14 mouse cellular contexts compared by ENCODE assay signal in the genomic region with DNA sequence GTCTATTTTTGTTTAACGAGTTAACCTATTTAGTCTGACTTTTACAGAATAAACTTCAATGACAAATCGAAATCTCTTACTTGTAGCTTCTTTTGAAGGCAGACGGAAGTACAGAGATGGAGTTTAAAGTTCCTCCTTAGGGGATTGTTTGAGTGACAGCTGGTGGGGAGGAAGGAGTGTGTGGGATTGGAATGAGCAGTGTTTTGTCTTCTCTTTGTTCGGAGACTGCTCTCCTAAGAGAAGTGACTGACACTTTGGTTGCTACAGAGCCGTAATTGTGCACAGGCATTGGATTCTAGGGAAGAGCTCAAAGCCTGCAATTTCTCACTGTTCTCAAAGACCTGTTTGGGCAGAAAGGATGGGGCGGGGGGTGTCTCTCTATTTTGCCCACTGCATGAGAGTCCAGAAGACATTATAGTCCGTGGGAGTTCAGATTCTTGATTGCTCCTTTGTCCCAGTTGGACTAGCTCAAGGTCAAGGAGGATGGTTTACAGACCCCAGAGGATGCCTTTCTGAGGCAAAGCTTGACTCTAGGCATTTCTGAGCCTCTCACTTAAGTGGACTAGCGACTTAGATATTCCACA.
A peak's percentile ranks its signal among the peaks of the same experiment; 100 is the strongest.
DNase-seq lines count a peak whose midpoint lies in the region; ATAC-seq and TF ChIP-seq lines count a peak whose summit lies in the region.
"Had no signal": no experiment of that assay in that cellular context is flagged by ENCODE, and none has a peak within 500 bp of the region (broad histone marks: within the 10 kb centered on the region; RNA-seq: fewer than 3 reads in every experiment).

No protein-coding gene starts in this region.

- H3K36me3 ChIP-seq in forebrain, embryonic 13.5 days (ENCODE audit: poor library complexity, severe bottlenecking): no peaks in the 10 kb centered on the region
- H3K36me3 ChIP-seq in kidney, embryonic 15.5 days: no peaks in the 10 kb centered on the region
- H3K36me3 ChIP-seq: embryonic facial prominence, embryonic 15.5 days; G1E had no signal

- intact Hi-C loops in left cerebral cortex, adult 2 months (cut with DNase I): no loop called here
- intact Hi-C loops in left cerebral cortex, postnatal 36 days (cut with DNase I): loop anchor here (10.0 kb wide), 1 partner anchor 290 kb away; no protein-coding TSS in a partner anchor

- H3K4me3 ChIP-seq in left cerebral cortex, adult 2 months: no peak overlapping the region
- no peak overlapping the region for H3K4me3 ChIP-seq in forebrain, embryonic 13.5 days
- no peak overlapping the region for H3K4me3 ChIP-seq in kidney, embryonic 15.5 days (replicated peaks)
- H3K4me3 ChIP-seq: embryonic facial prominence, embryonic 15.5 days had no signal

- H3K4me2 ChIP-seq in forebrain, embryonic 13.5 days: peak overlapping the region; percentile 28; the same call in 1 of the 2 replicates
- H3K4me2 ChIP-seq in kidney, embryonic 15.5 days: no peak overlapping the region
- H3K4me2 ChIP-seq: embryonic facial prominence, embryonic 15.5 days had no signal

- no peak overlapping the region for H3K27ac ChIP-seq in left cerebral cortex, adult 2 months
- H3K27ac ChIP-seq in forebrain, embryonic 13.5 days: no peak overlapping the region
- H3K27ac ChIP-seq in kidney, embryonic 15.5 days: no peak overlapping the region
- H3K27ac ChIP-seq: embryonic facial prominence, embryonic 15.5 days had no signal

- no peak overlapping the region for H3K9ac ChIP-seq in forebrain, embryonic 13.5 days
- H3K9ac ChIP-seq in kidney, embryonic 15.5 days: no peak overlapping the region
- H3K9ac ChIP-seq: embryonic facial prominence, embryonic 15.5 days had no signal

- DNase-seq in left cerebral cortex, adult 11 months (ENCODE audit: low spot score): peak; percentile 6
- DNase-seq in left cerebral cortex, adult 2 months (ENCODE audit: extremely low spot score in 1 of 2, low spot score in 2 of 2): no peak
- DNase-seq in mesoderm, embryonic 11.5 days (ENCODE audit: low read depth, low spot score): peak; percentile 28
- DNase-seq in telencephalon, adult 2 months (ENCODE audit: low read depth, low spot score): peak; percentile 29
- no peak for DNase-seq in left cerebral cortex, postnatal 36 days (ENCODE audit: low spot score in 2 of 2)
- DNase-seq: gastrocnemius, postnatal 10 days; liver; lung, postnatal 36 days had no signal

- no peak for TF ChIP-seq CTCF in left cerebral cortex, adult 2 months (IDR thresholded peaks at IDR 0.05)

- peak; percentile 90 for ATAC-seq in forebrain, embryonic 13.5 days
- ATAC-seq in erythroblast, adult 5-6 weeks (replicated peaks; ENCODE audit: low FRiP score, poor library complexity, severe bottlenecking): no peak
- ATAC-seq in kidney, embryonic 15.5 days (replicated peaks; ENCODE audit: low FRiP score): no peak
- ATAC-seq: intestine, postnatal 0 days had no signal

- 6% methylated on average over 8 of the region's 8 CpGs for WGBS in forebrain, embryonic 13.5 days
- 33% methylated on average over 8 of the region's 8 CpGs for WGBS in kidney, embryonic 15.5 days

- H3K4me1 ChIP-seq in forebrain, embryonic 13.5 days: peaks cover 19% of the 10 kb centered on the region
- H3K4me1 ChIP-seq in kidney, embryonic 15.5 days: no peaks in the 10 kb centered on the region
- H3K4me1 ChIP-seq: embryonic facial prominence, embryonic 15.5 days had no signal

- no peaks in the 10 kb centered on the region for H3K9me3 ChIP-seq in forebrain, embryonic 13.5 days (replicated peaks)
- H3K9me3 ChIP-seq in kidney, embryonic 15.5 days (replicated peaks): no peaks in the 10 kb centered on the region
- H3K9me3 ChIP-seq: embryonic facial prominence, embryonic 15.5 days had no signal

- no peaks in the 10 kb centered on the region for H3K27me3 ChIP-seq in forebrain, embryonic 13.5 days
- H3K27me3 ChIP-seq in kidney, embryonic 15.5 days: no peaks in the 10 kb centered on the region
- H3K27me3 ChIP-seq: embryonic facial prominence, embryonic 15.5 days had no signal

Comparison
In these comparisons a context has a peak if more than half of its experiments do, and no peak if none do; other contexts are left out.
1. DNase-seq: peak in left cerebral cortex, adult 11 months (single experiment), mesoderm, embryonic 11.5 days (single experiment) and telencephalon, adult 2 months (single experiment); none in left cerebral cortex, adult 2 months (0 of 2) and left cerebral cortex, postnatal 36 days (0 of 2).